Mouse (Mus musculus): ENCODE results near the gene Ankub1.

GRCm38 (mm10) chr3:57674075-57674474, 18.5 kb downstream of the Ankub1 start:
- TF ChIP-seq CTCF (conservative IDR thresholded peaks at IDR 0.05; ENCODE audit: insufficient read depth, insufficient read length, low read depth, low read length) (no peak), POLR2A (IDR thresholded peaks at IDR 0.05; ENCODE audit: low read depth, low read length) (no peak)

Data from kidney, adult 2 months (tissue).